Mouse (Mus musculus) small intestine, adult 2 months (tissue): ENCODE measurements at regions not wholly inside any gene's neighbourhood (a gene's known extent, or its start where the extent isn't known, plus 50 kb on each side); places are given as distances from the start of the nearest gene placed in this dataset.

Source experiments
- CTCF ChIP-seq: fragments of 200-500 bp; IDR thresholded peaks from 2 replicates; pipeline ENCODE4 v1.5.1; 2012; ENCODE audit warnings: low read depth, mild to moderate bottlenecking, control low read depth, inconsistent platforms, low read length, moderate library complexity, mixed read lengths; ENCODE audit not compliant: insufficient replicate concordance, insufficient read length; ENCODE audit errors: extremely low read depth
- POLR2A ChIP-seq: fragments of 200-500 bp; IDR thresholded peaks from 2 replicates; pipeline ENCODE4 v1.6.1; 2012; ENCODE audit warnings: low read depth, mild to moderate bottlenecking, control low read depth, inconsistent platforms, low read length, moderate library complexity

- TF ChIP-seq CTCF (no peak), POLR2A (no peak)
These were observed 208.3 kb downstream of the Rnf144a start for GRCm38 (mm10) chr12:26206751-26207150.
